ENCODE assay signal across 8 mouse cellular contexts in genomic region chr8:125285966-125286681, GRCm38 (mm10).
DNase-seq lines count a peak whose midpoint lies in the region; TF ChIP-seq lines count a peak whose summit lies in the region.
"Had no signal": no experiment of that assay in that cellular context is flagged by ENCODE, and none has a peak within 500 bp of the region (broad histone marks: within the 10 kb centered on the region; RNA-seq: fewer than 3 reads in every experiment).

No protein-coding gene starts in this region.

- no peaks in the 10 kb centered on the region for H3K27me3 ChIP-seq in C2C12 (ENCODE audit: control insufficient read depth, insufficient read depth, insufficient read length)
- H3K27me3 ChIP-seq: liver, embryonic 13.5 days had no signal

- H3K4me3 ChIP-seq in C2C12 (ENCODE audit: insufficient read depth, poor library complexity, severe bottlenecking): peak overlapping the region; percentile 12
- H3K4me3 ChIP-seq: liver, embryonic 13.5 days had no signal

- H3K79me3 ChIP-seq in C2C12 (ENCODE audit: low read depth): no peaks in the 10 kb centered on the region

- no peak for TF ChIP-seq CTCF in C2C12 (IDR thresholded peaks at IDR 0.05; ENCODE audit: control insufficient read depth, insufficient read depth, insufficient read length)

- H3K79me2 ChIP-seq in C2C12 (ENCODE audit: control insufficient read depth, insufficient read depth): peaks cover 6% of the 10 kb centered on the region

- DNase-seq in NIH3T3 (ENCODE audit: low read depth): peak; percentile 98
- DNase-seq in gastrocnemius, adult 18-20 months (ENCODE audit: low spot score): peak; percentile 87
- DNase-seq in heart, postnatal 4 days: peak; percentile 89
- peak; percentile 52 for DNase-seq in lung, postnatal 14 days
- peak; percentile 9 for DNase-seq in yolk sac, embryonic 10.5 days (ENCODE audit: low spot score)
- no peak for DNase-seq in thymus, postnatal 0 days (ENCODE audit: low spot score)
- DNase-seq: liver, embryonic 13.5 days had no signal

- no peaks in the 10 kb centered on the region for H3K36me3 ChIP-seq in C2C12 (ENCODE audit: control insufficient read depth, insufficient read depth)
- H3K36me3 ChIP-seq: liver, embryonic 13.5 days had no signal

- H3ac ChIP-seq in C2C12 (ENCODE audit: control insufficient read depth, insufficient read length, low read depth): peak overlapping the region; percentile 53

TF ChIP-seq in C2C12, 6 proteins besides CTCF, POLR2A, EP300 and RAD21:
- TF ChIP-seq MAX (IDR thresholded peaks at IDR 0.05) (peak; percentile 70), MYOD1 (IDR thresholded peaks at IDR 0.05; ENCODE audit: control insufficient read depth, insufficient read length, low read depth) (no peak), USF1 (IDR thresholded peaks at IDR 0.05; ENCODE audit: low read depth) (peak; percentile 20)
TF ChIP-seq in C2C12: peak in this region for 2.
